Mouse (Mus musculus) bone marrow, adult 2 months (tissue): ENCODE data around the gene Rgs4. TPM values are rescaled to one million over a fixed set of nuclear protein-coding genes. Genes with fewer than 3 reads are reported as not detected.

ENCODE experiments used
- H3K27ac ChIP-seq: fragments of 200-500 bp; 2 replicates; pipeline ENCODE4 v1.5.1; 2012; ENCODE audit warnings: low read depth, mild to moderate bottlenecking, control low read depth, inconsistent platforms, low read length; ENCODE audit not compliant: control insufficient read depth, poor library complexity, insufficient read depth
- H3K4me1 ChIP-seq: fragments of 200-500 bp; 2 replicates; pipeline ENCODE4 v1.6.1; 2011; ENCODE audit warnings: low read length; ENCODE audit not compliant: control insufficient read depth, insufficient read depth
- H3K4me3 ChIP-seq: fragments of 200-500 bp; replicated peaks from 2 replicates; pipeline ENCODE3; 2011; ENCODE audit warnings: mild to moderate bottlenecking, low read depth, low read length, control low read depth; ENCODE audit not compliant: control insufficient read depth
- CTCF ChIP-seq: fragments of 200-500 bp; IDR thresholded peaks from 2 replicates; pipeline ENCODE4 v1.5.1; 2011; ENCODE audit warnings: low read length, control low read depth; ENCODE audit not compliant: control insufficient read depth, insufficient read depth
- POLR2A ChIP-seq: fragments of 200-500 bp; IDR thresholded peaks from 2 replicates; pipeline ENCODE4 v1.6.1; 2011; ENCODE audit warnings: low read depth, mild to moderate bottlenecking, control low read depth, low read length, borderline replicate concordance; ENCODE audit not compliant: control insufficient read depth
- WGBS: fragments of 180-500 bp; shearing (Covaris S2); methylation state at CpG from one replicate; pipeline ENCODE4 v1.1.7; 2018; 5-methylcytosine and 5-hydroxymethylcytosine counted together
- polyA plus RNA-seq: library from polyadenylated mRNA; stranded (reverse); fragments of >200 nt; gene quantifications from 2 replicates; pipeline ENCODE4 v1.2.4, GENCODE M21; 2011; ENCODE audit warnings: low replicate concordance; ENCODE audit not compliant: missing spikeins, insufficient read depth, insufficient read length

The Rgs4 gene
- polyA plus RNA-seq: 2.3 and 4.6 TPM in 2 replicates

DNA sequence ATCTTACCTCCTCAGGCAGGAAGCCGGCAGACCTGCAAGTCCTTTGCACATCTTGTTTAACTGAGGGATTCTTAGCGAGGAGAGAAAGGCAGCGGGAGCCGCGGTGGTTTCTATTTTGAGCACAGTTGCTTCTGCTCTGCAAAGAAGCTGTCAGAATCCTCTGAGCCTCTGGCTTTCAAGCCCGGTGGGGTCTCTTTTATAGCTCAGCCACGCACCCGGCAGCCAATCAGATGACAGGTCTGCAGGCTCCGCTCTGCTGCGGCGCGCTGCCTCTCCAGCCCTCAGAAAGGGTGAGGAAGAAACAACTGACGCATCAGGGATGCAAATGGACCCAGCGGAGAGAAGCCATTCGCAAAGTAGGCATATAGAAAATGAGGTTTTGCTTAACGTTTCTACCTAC, at the start of gene Rgs4:
Rgs4 (minus strand) TSS at position 170 of the 400 bp plus-strand sequence.
- WGBS: 4% methylated on average over 16 of the region's 16 CpGs
- TF ChIP-seq POLR2A: no peak
- TF ChIP-seq CTCF: no peak
- Histone ChIP-seq H3K27ac (no peak within 1 kb of the TSS), H3K4me1 (no peaks in the 10 kb centered on the region), H3K4me3 (no peak within 1 kb of the TSS)

DNA sequence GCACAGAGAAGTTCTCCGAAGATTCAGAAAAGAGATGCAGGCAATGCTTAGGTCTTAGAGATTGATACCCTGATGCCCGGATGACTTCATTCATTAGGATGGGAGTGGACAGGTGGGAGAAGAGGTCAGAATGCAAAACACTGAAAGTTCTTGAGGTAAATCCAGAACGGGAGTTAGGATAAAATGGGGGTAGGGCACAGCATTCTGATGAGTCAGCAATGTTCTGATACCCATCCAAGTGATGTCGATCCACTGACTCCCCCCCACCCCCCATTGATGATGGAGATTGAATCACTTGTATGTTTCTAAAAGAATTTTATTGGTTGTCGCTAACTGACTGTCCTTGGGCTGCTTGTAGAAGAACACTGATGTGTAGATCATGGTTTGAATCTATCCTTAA, 45.0 kb upstream of the Rgs4 start:
- H3K27ac ChIP-seq: no peak overlapping the region
- 76% methylated on average over 5 of the region's 5 CpGs for WGBS
- H3K4me3 ChIP-seq: no peak overlapping the region
- H3K4me1 ChIP-seq: no peaks in the 10 kb centered on the region
- TF ChIP-seq CTCF (no peak), POLR2A (no peak)

DNA sequence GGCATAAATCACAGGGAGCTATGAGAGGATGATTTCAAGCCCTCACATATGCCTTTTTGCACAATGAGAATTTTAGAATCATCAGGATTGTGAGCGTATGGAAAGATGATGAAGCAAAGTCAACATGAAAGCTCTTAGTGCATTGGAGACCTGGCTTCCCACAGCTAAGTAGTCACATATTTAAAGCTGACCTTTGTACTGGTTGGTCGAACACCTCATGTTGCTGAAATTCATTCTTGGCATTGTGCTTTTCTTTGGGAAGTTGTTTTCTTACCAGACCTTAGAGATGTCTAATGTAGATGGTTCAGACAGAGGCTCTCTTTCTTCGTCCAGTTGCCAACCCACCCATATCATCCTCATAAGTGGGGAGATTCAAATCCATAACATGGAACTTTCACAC, 38.5 kb upstream of the Rgs4 start:
- Histone ChIP-seq H3K4me3 (no peak overlapping the region), H3K27ac (no peak overlapping the region), H3K4me1 (no peaks in the 10 kb centered on the region)
- WGBS: 81% methylated on average over 3 of the region's 3 CpGs
- TF ChIP-seq CTCF (no peak), POLR2A (no peak)

DNA sequence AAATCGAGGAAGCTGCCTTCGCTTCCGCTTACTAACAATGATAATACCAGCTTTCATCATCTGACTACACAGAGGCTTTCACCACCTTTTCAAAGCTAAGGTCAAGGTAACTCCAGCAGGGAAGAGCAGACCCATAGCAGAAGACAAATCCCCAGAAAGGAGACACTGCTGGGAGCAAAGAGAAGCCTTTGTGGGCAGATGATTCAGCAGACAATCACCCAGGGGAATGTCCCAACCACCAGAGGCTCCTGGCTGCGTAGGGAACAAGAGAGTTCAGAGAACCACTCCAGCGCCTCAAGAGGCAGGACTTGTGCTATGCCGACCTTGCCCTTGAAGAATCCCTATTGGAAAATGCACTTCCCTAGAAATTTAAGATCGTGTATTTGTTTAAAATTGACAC, 29.1 kb upstream of the Rgs4 start:
- no peak overlapping the region for H3K27ac ChIP-seq
- TF ChIP-seq POLR2A: no peak
- TF ChIP-seq CTCF: no peak
- 71% methylated on average over 7 of the region's 7 CpGs for WGBS
- no peak overlapping the region for H3K4me3 ChIP-seq
- no peaks in the 10 kb centered on the region for H3K4me1 ChIP-seq

DNA sequence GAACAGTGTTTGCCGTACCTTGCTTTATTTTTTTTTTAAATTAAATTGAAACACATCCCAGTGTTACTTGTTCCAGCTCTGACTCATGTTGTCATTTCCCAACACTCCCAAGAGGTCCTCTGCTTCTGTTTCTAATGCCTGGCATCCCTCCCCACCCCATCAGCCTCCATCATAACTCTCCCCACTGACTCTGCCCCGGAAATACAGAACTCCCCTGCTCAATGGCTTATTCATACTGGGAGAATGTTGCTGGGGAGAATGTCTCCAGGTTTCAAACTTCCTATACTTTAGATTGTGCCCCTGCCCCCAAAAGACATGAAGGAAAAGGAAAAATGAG, 17.1 kb upstream of the Rgs4 start:
- Histone ChIP-seq H3K4me3 (no peak overlapping the region), H3K4me1 (no peaks in the 10 kb centered on the region), H3K27ac (no peak overlapping the region)
- WGBS: 67% methylated on average over 2 of the region's 2 CpGs
- TF ChIP-seq POLR2A: no peak
- no peak for TF ChIP-seq CTCF

DNA sequence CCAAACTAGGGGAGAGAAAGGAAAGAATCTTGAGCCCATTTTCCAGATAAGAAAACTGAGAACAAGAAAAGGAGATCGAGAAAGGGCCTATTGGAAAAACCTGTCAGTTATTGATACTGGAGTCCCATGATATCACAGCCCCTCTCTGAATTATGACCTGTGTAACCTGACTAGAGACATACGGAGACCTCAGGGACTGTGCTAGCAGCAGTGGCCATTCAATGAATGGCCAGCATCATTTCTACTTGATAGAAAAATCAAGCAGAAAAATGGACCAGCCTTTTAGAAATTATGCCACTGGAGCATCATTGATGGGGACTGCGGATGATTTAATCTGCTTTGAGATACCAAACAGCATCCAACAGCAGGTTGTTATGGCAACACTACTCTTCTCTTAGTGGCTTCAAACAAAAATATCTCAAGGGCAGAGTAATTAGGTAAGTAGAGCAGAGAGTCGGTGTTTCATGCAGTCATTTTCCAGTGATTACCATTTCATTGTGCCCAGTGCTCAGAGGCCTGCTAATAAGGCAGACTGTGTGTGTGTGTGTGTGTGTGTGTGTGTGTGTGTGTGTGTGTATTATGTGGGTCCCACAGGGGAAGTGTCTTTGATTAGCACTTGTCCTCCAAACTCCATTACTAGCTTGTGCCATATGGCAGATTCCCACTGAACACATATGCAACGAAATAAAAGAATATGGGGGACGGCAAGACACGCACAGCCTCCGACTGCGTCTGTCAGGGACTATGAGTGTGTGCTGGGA, 16.6 kb upstream of the Rgs4 start:
- no peak overlapping the region for H3K4me3 ChIP-seq
- H3K27ac ChIP-seq: no peak overlapping the region
- no peaks in the 10 kb centered on the region for H3K4me1 ChIP-seq
- 82% methylated on average over 9 of the region's 9 CpGs for WGBS
- TF ChIP-seq CTCF: no peak

DNA sequence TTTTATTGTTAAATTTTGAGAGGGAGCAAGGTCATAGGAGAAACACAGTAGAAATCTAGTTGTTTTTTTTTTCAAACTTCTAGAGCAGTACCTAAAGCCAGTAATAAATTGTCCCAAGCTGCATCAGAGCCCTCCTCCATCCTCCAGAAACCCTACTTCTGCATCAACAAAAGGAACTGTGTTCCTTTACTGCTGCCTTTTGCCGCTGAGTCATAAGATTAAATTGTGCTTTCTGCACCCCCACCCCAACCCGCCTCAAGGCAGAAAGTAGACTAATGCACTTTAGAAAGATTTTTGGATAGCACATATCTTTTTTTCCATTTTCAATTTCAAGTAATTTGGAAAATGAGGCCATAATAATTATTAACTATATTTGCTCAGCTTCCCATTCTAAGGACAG, 15.1 kb upstream of the Rgs4 start:
- TF ChIP-seq CTCF (no peak), POLR2A (no peak)
- H3K4me3 ChIP-seq: no peak overlapping the region
- no peaks in the 10 kb centered on the region for H3K4me1 ChIP-seq
- no peak overlapping the region for H3K27ac ChIP-seq
- WGBS: 76% methylated on average over 2 of the region's 2 CpGs

DNA sequence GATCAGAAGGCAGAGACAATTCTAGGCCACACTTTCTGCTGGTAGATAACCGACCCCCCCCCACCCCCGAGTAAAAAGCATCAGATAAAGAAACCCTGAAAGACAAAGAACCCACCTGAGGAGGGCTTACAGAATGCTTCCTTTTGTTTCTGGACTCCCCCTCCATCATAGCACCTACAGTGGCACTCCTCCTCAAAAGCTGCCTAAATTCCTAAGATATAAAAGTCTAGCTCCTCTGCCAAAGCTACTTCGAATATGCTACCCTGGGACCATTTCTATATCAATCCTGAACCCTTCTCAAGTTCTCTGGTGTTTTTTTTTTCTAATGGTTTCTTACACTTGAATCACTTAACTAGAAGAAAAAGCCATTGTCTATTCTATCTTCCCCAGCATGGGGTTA, 9.1 kb upstream of the Rgs4 start:
- TF ChIP-seq CTCF (no peak), POLR2A (no peak)
- Histone ChIP-seq H3K4me1 (no peaks in the 10 kb centered on the region), H3K27ac (no peak overlapping the region), H3K4me3 (no peak overlapping the region)
- 47% methylated on average over 3 of the region's 3 CpGs for WGBS

DNA sequence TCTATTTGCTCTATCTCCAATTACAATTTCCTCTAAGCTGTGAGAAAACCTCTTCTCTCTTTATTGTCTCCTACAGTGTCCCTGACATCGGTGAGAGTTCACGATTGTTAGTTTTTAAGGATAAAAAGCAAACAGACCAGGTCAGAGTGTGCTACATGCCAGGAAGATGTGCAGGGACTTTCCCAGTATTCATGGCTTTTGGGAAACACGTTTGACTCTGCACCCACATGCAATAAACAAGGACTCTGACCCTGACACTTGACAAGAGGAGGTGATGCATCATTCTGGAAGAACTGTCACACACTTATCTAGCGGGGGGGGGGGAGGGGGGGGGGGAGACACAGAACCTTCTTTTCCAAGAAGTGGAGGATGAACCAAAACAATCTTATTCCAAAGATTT, 5.0 kb upstream of the Rgs4 start:
- TF ChIP-seq CTCF: no peak
- TF ChIP-seq POLR2A: no peak
- Histone ChIP-seq H3K27ac (no peak overlapping the region), H3K4me1 (no peaks in the 10 kb centered on the region), H3K4me3 (no peak overlapping the region)
- WGBS: 17% methylated on average over 4 of the region's 4 CpGs
